Mouse (Mus musculus): Measurements from ENCODE around the gene Uchl3. TPM values are rescaled to one million over a fixed set of nuclear protein-coding genes. Genes with fewer than 3 reads are reported as not detected.
A peak's percentile ranks its signal among the peaks of the same experiment; 100 is the strongest.

Uchl3 gene
- polyA plus RNA-seq (2012; rRNA removed): 14.8 and 15.9 TPM in 2 replicates

GRCm38 (mm10) chr14:101653581-101654525, at the start of gene Uchl3:
Gene Uchl3 (plus strand): TSS chr14:101653967.
- under 1% methylated on average over 80 of the region's 81 CpGs for WGBS
- peak; percentile 94 for DNase-seq (ENCODE audit: low read depth, low spot score)

- 44% methylated on average over 2 of the region's 2 CpGs for WGBS
- DNase-seq (ENCODE audit: low read depth, low spot score): no peak
Measured at GRCm38 (mm10) chr14:101605843-101606242, 47.9 kb upstream of the Uchl3 start.

- no peak for DNase-seq (ENCODE audit: low read depth, low spot score)
Measured at GRCm38 (mm10) chr14:101607631-101608518, 45.9 kb upstream of the Uchl3 start.

GRCm38 (mm10) chr14:101608519-101609368, 45.0 kb upstream of the Uchl3 start, which contains the start of gene Tbc1d4:
Gene Tbc1d4 (minus strand): TSS chr14:101609191.
- WGBS: under 1% methylated on average over 62 of the region's 62 CpGs
- peak; percentile 47 for DNase-seq (ENCODE audit: low read depth, low spot score)

More at GRCm38 (mm10) chr14:101607631-101608518, 45.9 kb upstream of the Uchl3 start:
- WGBS: under 1% methylated on average over 62 of the region's 62 CpGs

- no peak for DNase-seq (ENCODE audit: low read depth, low spot score)
- 79% methylated on average over 10 of the region's 10 CpGs for WGBS
Measured at GRCm38 (mm10) chr14:101610701-101611100, 43.1 kb upstream of the Uchl3 start.

- no peak for DNase-seq (ENCODE audit: low read depth, low spot score)
- WGBS: 80% methylated on average over 1 of the region's 1 CpGs
Measured at GRCm38 (mm10) chr14:101613206-101613605, 40.6 kb upstream of the Uchl3 start.

- DNase-seq (ENCODE audit: low read depth, low spot score): no peak
- WGBS: 74% methylated on average over 9 of the region's 9 CpGs
Measured at GRCm38 (mm10) chr14:101616178-101616577, 37.6 kb upstream of the Uchl3 start.

GRCm38 (mm10) chr14:101617680-101618079, 36.1 kb upstream of the Uchl3 start:
- DNase-seq (ENCODE audit: low read depth, low spot score): no peak
- 89% methylated on average over 5 of the region's 5 CpGs for WGBS

GRCm38 (mm10) chr14:101630548-101630947, 23.2 kb upstream of the Uchl3 start:
- 83% methylated on average over 2 of the region's 2 CpGs for WGBS
- DNase-seq (ENCODE audit: low read depth, low spot score): no peak

GRCm38 (mm10) chr14:101635765-101636164, 18.0 kb upstream of the Uchl3 start:
- DNase-seq (ENCODE audit: low read depth, low spot score): no peak
- 96% methylated on average over 1 of the region's 1 CpGs for WGBS

GRCm38 (mm10) chr14:101637381-101637780, 16.4 kb upstream of the Uchl3 start:
- WGBS: 93% methylated on average over 6 of the region's 6 CpGs

GRCm38 (mm10) chr14:101640153-101640843, 13.5 kb upstream of the Uchl3 start, which contains the start of gene Commd6:
Gene Commd6 (minus strand): TSS chr14:101640686.
- DNase-seq (ENCODE audit: low read depth, low spot score): peak; percentile 86
- WGBS: under 1% methylated on average over 39 of the region's 39 CpGs

More at GRCm38 (mm10) chr14:101637381-101637780, 16.4 kb upstream of the Uchl3 start:
- DNase-seq (ENCODE audit: low read depth, low spot score): no peak

- DNase-seq (ENCODE audit: low read depth, low spot score): no peak
Measured at GRCm38 (mm10) chr14:101644948-101645347, 8.8 kb upstream of the Uchl3 start.

GRCm38 (mm10) chr14:101650551-101650950, 3.2 kb upstream of the Uchl3 start:
- DNase-seq (ENCODE audit: low read depth, low spot score): no peak
- WGBS: 72% methylated on average over 4 of the region's 4 CpGs

More at GRCm38 (mm10) chr14:101644948-101645347, 8.8 kb upstream of the Uchl3 start:
- 88% methylated on average over 1 of the region's 1 CpGs for WGBS

- WGBS: 71% methylated on average over 6 of the region's 6 CpGs
- no peak for DNase-seq (ENCODE audit: low read depth, low spot score)
Measured at GRCm38 (mm10) chr14:101652571-101652970, 1.2 kb upstream of the Uchl3 start.

- no peak for DNase-seq (ENCODE audit: low read depth, low spot score)
- under 1% methylated on average over 10 of the region's 10 CpGs for WGBS
Measured at GRCm38 (mm10) chr14:101654526-101654909, 751 bp downstream of the Uchl3 start.

GRCm38 (mm10) chr14:101656307-101656706, 2.5 kb downstream of the Uchl3 start:
- WGBS: 84% methylated on average over 10 of the region's 10 CpGs
- DNase-seq (ENCODE audit: low read depth, low spot score): no peak

- DNase-seq (ENCODE audit: low read depth, low spot score): no peak
- WGBS: 60% methylated on average over 3 of the region's 3 CpGs
Measured at GRCm38 (mm10) chr14:101661654-101662412, 8.1 kb downstream of the Uchl3 start.
